Mouse (Mus musculus): ENCODE measurements around the gene 1110051M20Rik.

- peak in 1 of 2 experiments; percentile 35; a peak in 1 of 4 replicates for TF ChIP-seq CTCF (conservative IDR thresholded peaks at IDR 0.05 in 1 of 2, IDR thresholded peaks at IDR 0.05 in 1 of 2; ENCODE audit: low read depth in 2 of 2, low read length in 2 of 2)
- no peak; the same call in 1 of the 2 replicates for TF ChIP-seq EP300 (IDR thresholded peaks at IDR 0.05; ENCODE audit: low read length)
- no peak for TF ChIP-seq NELFE (IDR thresholded peaks at IDR 0.05; ENCODE audit: low read depth, low read length)
- peak; percentile 40; the same call in 1 of the 2 replicates for TF ChIP-seq SIN3A (IDR thresholded peaks at IDR 0.05; ENCODE audit: low read length)
- TF ChIP-seq ETS1 (conservative IDR thresholded peaks at IDR 0.05; ENCODE audit: low read depth, low read length): no peak; the same call in 1 of the 2 replicates
- TF ChIP-seq POLR2A (IDR thresholded peaks at IDR 0.05; ENCODE audit: low read depth, low read length): no peak
- TF ChIP-seq NRF1 (IDR thresholded peaks at IDR 0.05; ENCODE audit: low read depth, low read length): no peak
- no peak for TF ChIP-seq MEF2A (IDR thresholded peaks at IDR 0.05; ENCODE audit: borderline replicate concordance, low read depth, low read length)
- no peak for TF ChIP-seq USF2 (conservative IDR thresholded peaks at IDR 0.05; ENCODE audit: low read depth, low read length)
- TF ChIP-seq MAFK (IDR thresholded peaks at IDR 0.05; ENCODE audit: insufficient replicate concordance, low read length): no peak
Observed at GRCm38 (mm10) chr2:91458673-91459391, 14.3 kb upstream of the 1110051M20Rik start.
